Mouse (Mus musculus) spleen, postnatal 10 days (tissue): ENCODE results near the gene H2-DMb2.

ENCODE experiments used
- DNase-seq, 2 experiments: peaks; one replicate each; pipeline ENCODE4 v3.0.0; 2021 to 2022; ENCODE audit warnings: low spot score in 2 of 2

Gene H2-DMb2

DNA sequence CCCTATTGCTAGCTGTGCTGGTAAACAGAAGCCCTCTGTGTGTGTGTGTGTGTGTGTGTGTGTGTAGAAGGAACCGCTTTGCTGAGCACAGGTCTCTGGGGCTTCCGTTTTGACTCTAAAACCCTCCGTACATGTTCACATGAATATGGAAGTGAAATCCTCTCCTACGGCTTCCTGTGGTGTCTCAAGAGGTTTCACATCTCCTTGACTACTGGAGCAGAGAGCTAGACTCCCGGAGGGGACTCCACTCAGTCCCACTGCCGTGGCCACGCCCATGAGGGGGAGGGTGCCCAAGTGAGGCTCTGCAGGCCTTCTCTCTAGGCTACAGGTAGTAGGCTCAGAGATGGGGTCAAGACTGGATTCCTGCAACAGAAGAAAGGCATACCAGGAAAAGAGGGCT is at the start of gene H2-DMb2:
Gene H2-DMb2, plus strand, starts transcription at position 275 of the 400 bp plus-strand sequence.
- peak; percentile 66 to 91 for DNase-seq

DNA sequence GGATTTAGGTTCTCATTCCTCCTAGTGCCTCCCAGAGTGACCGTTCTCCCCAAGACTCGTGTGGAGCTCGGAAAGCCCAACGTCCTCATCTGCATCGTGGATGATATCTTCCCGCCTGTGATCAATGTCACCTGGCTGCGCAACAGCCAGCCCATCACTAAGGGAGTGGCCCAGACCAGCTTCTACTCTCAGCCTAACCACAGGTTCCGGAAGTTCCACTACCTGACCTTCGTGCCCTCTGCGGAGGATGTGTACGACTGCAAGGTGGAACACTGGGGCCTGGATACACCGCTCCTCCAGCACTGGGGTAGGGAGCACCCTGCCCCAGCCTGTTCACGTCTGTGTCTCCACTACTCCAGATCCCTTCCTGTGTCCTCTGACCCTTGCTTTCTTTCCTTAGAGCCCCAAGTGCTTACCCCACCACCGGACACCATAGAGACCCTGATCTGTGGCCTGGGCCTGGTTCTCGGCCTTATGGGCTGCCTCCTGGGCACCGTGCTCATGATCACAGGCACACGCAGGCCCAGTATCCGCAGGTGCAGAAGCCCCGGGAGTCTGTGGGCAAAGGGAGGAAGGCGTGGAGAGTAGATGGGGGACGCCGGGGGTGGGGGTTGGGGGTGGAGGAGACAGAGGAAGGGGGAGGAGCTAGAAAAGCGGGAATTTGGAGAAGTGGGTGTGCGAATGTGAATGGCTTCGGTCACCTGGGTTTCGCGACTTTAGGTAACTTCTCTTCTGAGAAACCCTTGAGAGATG is 48.6 kb upstream of the H2-DMb2 start:
- no peak for DNase-seq

DNA sequence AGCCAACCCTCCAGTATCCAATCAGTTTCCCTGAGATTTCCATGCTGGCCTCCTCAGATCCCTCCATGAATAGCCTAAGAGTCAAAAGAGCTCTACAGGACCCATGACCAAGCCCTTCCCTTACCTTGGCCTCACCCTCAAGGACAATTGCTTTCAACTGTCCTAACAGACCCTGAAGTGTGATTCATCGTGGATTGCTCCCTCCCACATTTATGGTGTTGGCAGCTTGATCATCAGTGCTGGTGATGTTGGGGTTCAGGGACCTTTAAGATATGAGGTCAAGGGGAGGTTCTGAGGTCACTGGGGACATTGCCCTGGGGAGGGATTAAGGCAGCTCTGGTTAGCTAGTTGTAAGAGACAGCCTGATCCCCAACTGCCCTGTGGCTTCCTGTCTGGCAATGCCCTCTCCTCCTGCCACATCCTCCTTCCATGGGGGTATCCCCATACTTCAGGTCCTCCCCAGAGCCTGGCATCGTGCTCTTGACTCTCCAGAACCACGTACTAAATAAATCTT is 46.6 kb upstream of the H2-DMb2 start:
- no peak for DNase-seq

DNA sequence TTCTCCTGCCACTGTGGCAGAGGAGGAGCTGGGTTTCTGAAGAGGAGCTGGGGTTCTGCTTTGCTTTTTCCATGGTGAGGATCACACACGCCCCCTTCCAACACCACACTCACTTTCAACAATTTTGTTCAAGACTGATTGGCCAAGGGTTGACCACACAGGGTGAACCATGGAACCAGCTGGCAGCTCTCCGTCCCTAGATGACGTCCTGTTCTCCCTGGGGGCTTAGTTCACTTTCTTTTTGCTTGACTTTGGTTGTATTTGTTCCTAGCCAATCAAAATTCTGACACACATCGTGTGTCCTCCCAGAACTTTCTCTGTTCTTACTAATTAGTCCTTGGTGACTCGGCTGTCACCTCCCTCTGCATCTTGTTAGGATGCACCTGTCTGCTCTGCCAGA is 45.8 kb upstream of the H2-DMb2 start:
- no peak for DNase-seq

DNA sequence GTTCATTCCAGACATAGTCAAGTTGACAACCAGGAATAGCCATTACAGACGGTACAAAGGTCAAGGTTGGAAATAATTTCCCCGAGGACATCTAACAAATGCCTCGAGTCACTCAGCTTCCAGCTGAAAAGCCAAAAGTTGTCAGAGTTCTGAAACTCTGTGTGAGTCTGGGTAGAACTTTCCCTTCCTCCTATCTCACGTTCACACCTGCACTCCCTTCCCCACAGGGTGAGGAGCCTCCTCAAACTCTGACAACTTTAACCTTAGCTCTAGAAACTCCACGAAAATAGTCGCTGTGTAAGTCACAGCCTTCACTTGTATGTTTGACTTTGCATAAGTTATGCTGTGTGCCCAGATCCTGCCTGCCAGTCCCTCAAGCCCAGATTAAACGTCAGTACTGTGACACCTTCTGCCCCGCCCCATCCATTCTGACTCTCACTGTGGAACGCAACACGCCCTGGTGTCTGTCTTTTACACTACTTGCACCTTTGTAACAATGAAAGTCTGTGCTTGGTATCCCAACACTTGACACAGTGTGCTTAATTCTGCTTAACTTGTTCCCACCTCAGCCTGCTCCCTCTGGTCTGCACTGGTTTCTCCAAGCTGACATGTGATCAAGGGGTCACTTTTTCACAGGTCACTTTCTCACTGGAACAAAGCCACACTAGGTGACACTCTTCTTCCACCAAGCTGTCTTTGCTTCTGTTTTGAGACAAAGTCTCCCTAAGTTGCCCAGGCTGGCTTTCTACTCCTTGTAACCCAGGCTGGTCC is 44.2 kb upstream of the H2-DMb2 start:
- no peak for DNase-seq

DNA sequence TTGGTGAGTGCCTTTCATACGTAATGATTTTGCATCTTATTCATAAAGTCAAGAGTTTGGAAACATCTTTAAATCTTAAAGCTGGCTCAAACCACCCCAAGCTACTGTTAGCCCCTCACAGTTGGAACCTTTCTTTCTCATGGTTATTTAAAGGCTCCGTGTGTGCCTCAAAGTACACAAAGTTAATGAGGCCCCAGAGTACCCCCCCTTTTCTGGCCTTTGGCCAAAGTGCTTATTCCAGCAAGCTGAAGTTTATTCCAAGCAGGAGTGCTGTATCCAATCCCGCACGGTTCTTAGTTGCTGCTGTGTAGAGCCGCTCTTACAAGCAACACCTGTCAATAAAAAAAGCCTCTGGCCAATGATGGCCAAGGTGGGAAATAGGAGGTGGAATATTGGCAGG is 43.6 kb upstream of the H2-DMb2 start:
- no peak for DNase-seq

DNA sequence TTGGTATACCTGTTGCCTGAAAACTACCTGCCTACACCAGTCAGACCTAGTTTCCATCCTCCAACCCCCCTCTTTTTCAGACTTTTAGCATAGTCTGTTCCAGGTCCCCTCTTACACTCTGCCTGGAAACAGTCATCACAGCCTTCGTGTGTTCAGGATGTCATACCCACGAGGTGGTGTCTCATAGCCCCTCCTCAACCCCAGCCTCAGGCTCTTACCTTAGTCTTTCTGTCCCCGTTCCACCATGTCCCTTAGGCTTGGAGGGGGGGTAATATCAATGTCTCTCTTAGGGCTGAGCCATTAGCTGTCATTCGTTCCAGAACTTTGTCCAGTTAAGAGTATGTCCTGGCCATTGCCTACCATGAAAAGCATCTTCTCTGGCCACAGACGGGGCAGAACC is 41.9 kb upstream of the H2-DMb2 start:
- no peak for DNase-seq

DNA sequence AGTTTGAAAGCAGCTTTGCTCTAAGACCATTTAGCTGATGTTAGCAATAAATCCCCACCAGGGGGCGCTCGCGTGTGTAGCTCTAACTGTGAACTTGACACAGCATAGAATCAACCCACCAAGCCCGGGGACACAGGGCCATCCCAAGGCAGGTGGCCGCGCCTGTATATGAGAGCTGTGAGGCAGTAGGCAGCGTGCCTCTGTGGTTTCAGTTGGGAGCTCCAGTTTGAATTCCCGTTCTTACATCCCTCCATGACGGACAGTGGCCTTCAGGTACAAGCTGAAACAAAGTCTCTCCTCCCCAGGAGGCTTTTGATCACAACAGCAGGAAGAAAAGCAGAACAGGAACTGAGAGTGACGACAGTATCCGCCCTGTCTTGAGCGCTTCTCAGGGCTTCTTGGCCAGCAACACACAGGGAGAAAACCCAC is 41.5 kb upstream of the H2-DMb2 start:
- peak; percentile 96 to 98 for DNase-seq

DNA sequence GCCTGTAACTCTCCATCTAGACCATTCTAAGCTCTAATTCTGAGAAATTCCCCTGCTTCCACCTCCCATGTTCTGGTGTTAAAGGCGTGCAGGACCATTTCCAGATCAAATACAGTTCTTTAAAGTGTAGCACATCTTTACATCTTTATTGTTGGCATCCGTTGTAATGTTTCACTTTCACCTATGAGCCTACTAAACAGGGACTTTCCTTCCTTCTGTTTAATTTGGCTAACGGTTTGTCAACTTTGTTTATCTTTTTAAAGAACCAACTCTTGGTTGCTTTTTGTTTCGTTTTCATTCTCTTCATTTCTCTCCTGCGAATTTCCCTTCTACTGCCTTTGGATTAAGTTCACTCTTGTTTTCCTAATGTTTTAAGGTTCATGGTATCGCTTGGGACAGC is 40.3 kb upstream of the H2-DMb2 start:
- DNase-seq: no peak

DNA sequence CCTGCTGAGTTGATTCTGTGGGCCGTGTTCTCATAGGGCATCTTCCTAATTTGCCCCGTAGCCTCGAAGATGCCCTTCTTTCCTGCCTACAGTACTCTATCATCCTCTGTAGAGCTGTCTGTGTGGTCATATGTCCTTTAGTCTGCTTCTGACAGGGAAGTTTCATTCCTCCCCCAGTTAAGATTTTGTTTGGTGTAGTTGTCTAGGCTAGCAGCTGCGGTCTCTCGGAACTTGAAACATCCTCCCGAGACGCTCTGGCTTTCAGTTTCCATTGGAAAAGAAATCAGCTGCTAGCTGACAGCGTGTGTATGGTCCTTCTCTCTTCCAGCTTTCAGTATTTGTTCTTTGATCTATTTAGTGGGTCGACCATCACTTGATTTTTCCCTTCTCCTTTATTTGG is 38.3 kb upstream of the H2-DMb2 start:
- no peak for DNase-seq

DNA sequence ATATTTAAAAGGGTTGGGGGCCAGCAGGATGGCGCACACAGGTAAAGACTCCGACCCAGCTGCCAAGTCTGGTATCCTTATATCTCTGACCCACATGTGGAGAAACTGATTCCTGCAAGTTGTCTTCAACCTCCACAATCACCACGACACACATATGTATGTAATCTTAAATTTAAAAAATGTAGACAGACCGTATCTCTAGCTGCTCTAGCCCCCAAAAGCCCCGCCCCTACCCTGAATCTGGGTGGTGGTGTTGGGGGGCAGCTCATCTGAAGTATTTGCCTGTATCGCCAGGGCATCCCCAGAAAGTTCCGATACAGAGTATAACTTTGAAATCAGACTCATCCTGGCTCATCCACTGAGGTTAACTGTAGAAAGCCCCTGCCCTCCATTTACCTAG is 36.6 kb upstream of the H2-DMb2 start:
- no peak for DNase-seq

DNA sequence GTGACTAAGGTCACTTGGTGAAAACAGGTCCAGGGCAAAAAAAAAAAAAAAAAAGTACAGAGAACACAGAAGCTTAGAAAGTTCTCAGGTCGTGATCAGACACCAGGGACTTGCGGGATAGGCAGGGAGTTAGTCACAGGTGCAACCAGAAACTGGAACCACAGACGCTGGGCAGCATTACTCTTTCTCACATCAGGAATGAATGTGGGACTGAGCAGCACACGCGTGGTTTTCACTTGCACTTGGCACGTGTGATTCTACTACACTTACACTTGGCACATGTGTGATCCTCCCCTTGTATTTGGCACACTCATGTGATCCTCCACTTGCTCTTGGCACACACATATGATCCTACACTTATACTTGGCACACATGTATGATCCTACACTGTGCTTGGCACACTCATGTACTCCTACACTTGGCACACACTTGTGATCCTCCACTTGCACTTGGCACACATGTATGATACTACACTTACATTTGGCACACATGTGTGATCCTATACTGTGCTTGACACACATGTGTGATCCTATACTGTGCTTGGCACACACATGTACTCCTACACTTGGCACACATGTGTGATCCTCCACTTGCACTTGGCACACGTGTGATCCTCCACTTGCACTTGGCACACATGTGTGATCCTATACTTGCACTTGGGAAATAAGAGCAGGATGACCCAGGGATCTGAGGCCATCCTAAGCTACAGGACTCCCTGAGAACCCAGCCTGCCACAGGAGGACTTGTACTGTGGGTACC is 35.8 kb upstream of the H2-DMb2 start:
- no peak for DNase-seq

DNA sequence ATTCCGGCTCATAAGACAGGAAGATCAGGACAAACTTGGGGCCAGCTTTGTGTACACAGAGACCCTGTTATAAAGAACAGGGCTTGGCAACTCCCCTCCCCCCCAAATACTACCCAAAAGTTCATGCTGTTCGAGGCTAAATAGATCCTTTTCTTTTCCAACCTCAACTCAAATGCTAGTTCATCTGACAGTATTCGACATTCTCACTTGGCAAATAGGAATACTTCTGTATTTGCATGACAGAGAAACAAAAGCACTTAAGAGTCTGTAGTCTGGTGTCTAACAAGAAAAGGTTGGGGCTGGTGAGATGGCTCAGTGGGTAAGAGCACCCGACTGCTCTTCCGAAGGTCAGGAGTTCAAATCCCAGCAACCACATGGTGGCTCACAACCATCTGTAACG is 34.6 kb upstream of the H2-DMb2 start:
- DNase-seq: no peak

DNA sequence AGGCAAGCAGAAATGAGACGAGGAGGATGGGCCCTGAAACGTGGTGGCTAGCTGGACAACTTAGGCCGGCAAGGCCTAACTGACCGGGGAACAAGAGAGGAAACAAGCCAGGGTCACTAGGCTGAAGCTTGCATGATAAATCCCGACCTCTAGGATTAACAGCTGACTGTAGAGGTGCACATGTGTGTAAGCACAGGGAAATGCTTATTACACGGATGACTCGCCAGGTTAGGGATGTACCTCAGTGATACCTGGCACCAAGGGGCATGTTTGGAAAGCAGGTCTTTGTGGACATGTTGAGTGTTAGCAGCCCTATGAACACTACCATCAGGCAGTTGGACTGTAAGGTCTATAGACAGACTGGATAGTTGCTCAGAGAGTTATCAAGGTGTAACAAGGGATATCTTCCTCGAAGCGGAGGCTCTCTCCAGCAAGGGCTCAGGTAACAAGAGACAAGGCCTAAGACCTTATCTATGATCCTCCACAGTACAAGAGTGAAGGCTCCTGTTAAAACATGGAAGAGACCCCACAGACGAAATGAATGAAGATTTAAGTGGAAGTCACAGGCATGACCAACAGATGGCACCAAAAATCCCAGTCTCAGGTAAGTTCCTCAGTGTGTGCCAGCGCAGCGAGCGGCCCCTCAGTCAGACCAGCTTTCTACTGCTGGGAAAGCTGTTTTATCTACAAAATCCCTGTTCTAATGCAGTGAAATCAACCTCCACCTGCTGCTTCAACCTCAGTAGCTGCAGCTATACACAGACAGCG is 33.9 kb upstream of the H2-DMb2 start:
- no peak for DNase-seq

DNA sequence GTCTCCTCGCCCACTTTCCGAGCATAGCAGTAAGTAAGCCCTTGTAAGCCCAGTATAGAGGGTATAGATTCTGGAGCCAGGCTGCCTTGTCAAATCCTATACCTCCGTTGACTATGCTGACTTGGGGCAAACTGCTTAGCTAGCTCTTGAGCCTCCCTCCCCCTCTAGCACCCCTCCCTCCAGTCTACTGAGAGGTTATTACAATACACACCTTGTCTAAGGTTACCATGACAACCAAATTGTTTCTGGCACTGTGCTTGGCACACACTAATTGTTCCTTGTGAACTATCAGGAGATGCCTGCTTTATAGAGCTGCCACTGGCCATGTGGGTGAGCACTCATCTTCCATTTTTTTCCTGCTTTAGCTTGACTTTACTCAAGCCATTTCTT is 33.3 kb upstream of the H2-DMb2 start:
- no peak for DNase-seq

DNA sequence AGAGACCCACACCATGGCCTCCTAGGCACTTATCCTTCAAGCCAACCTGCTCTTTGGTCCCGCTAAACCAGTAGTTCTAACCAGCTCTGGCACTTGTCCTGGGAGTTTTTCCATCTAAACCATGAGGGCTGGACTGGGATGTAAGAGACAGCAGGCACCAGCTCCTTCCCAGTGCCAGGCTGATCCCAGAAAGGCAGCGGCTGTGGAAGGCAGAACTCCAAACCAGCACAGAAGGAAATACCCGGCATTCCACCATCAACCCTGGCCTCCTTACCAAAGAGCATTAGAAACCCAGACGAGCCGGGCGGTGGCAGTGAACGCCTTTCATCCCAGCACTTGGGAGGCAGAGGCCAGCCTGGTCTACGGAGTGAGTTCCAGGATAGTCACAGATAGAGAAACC is 32.8 kb upstream of the H2-DMb2 start:
- DNase-seq: no peak

DNA sequence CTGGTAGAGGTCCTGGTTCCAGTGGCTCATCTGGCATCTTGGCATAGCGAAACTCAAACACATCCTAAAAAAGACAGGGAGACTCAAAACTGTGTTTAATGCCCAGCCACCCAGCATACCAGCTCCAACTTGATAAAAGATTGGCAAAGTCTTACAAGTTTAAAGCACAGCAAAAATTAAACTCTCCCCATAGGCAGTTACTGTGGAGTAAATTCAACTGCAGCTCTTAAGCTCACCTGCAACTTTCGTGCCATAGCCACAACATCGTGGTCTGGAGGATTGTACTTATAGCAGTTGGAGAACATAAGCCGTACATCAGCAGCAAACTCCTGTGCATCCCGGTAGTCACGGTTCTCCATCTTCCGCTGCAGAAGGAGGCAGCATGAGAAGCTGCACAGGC is 29.0 kb upstream of the H2-DMb2 start:
- DNase-seq: no peak

DNA sequence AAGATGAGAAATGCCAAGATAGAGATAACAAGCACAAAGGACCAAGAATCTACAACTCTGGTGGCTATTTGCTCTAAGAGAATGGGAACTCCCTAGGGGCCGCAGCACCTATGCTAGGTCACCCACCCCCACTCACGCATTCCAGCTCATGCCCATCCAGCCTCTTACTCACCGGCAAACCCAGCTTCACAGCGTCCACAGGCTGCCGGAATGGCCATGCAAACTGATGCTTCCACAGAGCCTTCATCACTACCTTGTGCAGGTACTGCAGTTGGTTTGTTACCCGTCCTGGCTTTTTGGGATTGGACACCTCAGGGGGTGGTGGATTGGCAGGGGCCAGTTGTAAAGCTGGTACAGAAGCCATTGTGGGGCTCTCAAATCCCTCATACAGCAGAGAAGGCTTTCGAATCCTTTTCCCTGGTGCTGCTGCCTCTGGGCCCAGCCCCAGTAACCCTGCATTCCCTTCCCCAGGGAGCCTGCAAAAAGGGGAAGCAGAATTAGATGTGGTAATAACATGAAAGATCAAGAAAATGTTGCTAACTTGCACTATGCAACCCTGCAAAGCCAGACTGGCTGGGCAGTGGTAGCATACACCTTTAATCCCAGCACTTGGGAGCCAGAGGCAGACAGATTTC is 26.3 kb upstream of the H2-DMb2 start:
- peak in 1 of 2 experiments; percentile 40 for DNase-seq

DNA sequence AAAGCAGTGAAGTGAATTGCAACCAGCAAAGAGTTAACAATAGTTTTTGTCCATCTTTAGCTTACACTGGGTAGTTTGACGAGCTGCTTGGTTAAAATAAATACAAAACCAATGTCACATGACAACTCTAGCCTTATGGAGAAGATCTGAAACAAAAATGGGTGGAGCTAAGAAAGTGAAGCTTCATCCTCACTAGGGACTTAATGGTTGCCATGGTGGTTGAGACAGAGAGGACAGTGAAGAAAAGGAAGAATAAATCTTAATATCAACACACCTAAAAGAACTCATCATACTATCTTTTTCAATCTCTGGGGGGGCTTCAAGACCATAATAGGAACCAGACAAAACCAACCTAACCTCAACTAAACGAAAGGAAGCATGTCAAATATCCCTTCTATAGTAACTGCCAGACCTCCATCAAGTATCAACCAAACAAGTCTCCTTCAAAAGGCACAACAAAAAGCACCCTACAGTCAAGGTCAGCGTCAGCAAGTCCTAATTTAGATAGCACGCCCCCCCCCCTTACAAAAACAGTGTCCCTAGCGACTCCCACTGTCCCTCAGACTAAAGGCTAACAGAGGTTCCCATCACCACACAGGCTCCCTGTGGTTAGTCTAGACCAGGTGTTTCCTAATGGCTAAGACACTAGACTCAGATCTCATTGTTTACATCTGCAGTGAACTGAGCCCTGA is 25.5 kb upstream of the H2-DMb2 start:
- no peak for DNase-seq

DNA sequence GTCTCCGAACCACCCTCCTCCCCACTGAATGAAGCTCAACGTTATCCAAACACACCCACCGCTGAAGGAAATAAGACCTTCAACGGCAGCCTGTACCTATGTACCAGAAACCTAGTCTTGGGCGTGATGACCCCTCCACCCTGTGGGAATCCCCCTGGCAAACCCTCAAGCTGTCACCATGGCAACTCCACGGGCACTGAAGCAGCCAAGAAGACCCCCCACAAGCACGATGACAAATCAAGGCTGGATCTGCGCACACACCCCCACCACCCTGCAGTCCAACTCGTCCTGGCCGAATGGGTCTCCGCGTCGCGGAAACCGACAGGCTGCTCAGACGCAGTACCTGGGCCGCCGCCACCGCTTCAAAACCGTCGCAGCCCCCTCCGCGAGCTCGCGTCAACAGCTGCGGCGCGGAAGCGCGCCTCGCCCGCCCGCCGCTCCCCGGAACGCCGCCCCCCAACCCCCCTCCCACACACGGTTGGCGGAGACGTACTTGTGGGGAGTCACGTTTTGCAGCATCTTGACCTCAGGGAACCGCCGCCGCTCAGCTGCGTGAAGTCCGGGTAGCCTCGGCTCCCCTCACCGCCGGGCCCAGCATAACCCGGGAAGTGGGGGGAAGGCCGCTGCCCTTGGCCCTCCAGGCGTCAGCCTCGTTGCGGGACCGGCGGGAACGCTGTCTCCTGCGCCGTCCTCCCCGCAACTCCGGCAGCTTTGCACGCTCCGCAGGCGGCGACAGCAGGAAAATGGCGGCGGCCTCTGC is 24.8 kb upstream of the H2-DMb2 start:
- peak; percentile 52 to 65 for DNase-seq
